8 mouse cellular contexts compared by ENCODE assay signal in the genomic region with DNA sequence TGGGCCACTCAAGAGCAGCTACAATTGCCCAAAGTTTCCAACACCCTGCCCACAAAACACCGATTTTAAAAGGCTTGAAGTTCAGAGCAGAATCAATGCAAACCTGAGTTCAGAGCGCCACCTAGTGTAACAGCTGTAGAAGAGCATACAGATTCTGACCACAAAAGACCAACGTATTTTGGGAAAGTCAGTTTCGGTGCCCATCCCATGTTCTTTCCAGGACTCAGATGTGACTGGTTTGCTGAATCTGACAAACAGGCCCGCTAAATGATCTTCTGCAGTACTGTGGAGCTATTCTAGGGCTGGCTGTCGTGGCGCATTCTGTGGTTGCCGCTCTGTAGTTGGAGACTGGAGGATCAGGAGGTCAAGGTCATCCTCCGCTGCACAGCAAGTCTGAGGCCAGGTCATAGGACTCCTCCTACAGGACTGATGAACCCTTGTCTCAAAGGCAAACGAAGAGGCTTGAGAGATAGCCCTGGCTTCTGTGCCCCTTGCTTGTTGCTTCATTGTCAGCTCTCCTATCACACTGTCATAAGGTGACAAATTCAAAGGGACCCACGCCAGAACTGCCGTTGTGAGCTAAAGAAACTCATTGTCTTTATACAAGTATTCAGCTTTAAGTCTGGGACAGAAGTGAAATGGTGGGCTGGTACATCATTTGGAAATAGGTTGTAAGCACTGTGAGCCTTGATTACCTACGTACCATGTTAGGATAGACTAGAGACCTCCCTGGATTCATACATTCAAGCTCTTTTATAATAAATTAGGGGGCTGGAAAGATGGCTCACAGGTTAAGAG. TPM values are rescaled to one million over a fixed set of nuclear protein-coding genes. Genes with fewer than 3 reads are reported as not detected.
DNase-seq lines count a peak whose midpoint lies in the region; ATAC-seq and TF ChIP-seq lines count a peak whose summit lies in the region.

No protein-coding gene starts in this region.

- H3K9ac ChIP-seq in hindbrain, embryonic 12.5 days, result no peak overlapping the region
- H3K9ac ChIP-seq in limb, embryonic 14.5 days (ENCODE audit: low read depth, low read length, severe bottlenecking), result peak overlapping the region; percentile 21; the same call in 1 of the 2 replicates
- H3K9ac ChIP-seq in midbrain, embryonic 15.5 days, result 0 out of 2 replicates have a peak overlapping the region, but pooled peaks have one; percentile 4

- H3K27ac ChIP-seq in layer of hippocampus, adult 2 months, result peak overlapping the region; percentile 54
- no peak overlapping the region for H3K27ac ChIP-seq in hindbrain, embryonic 12.5 days
- H3K27ac ChIP-seq in limb, embryonic 14.5 days (replicated peaks; ENCODE audit: low read depth, low read length), result no peak overlapping the region
- H3K27ac ChIP-seq in midbrain, embryonic 15.5 days, result no peak overlapping the region

- no peaks in the 10 kb centered on the region for H3K36me3 ChIP-seq in hindbrain, embryonic 12.5 days
- peaks cover 4% of the 10 kb centered on the region for H3K36me3 ChIP-seq in limb, embryonic 14.5 days (ENCODE audit: control insufficient read depth, insufficient read depth, low read length)
- H3K36me3 ChIP-seq in midbrain, embryonic 15.5 days (replicated peaks), result no peaks in the 10 kb centered on the region

- peak; percentile 52 to 77 for DNase-seq in layer of hippocampus, adult 2 months (ENCODE audit: low spot score in 2 of 2)
- no peak for DNase-seq in layer of hippocampus, adult 11-12 months (ENCODE audit: low spot score)
- DNase-seq in adrenal gland, postnatal 14 days, result peak; percentile 83
- DNase-seq in fibroblast of lung, adult 2 months (ENCODE audit: low read depth), result peak; percentile 46
- DNase-seq in limb, embryonic 14.5 days (ENCODE audit: low spot score), result peak; percentile 87
- DNase-seq in telencephalon, adult 2 months (ENCODE audit: low read depth, low spot score), result peak; percentile 45

- H3K27me3 ChIP-seq in hindbrain, embryonic 12.5 days, result no peaks in the 10 kb centered on the region
- no peaks in the 10 kb centered on the region for H3K27me3 ChIP-seq in limb, embryonic 14.5 days (ENCODE audit: control insufficient read depth, insufficient read depth, low read length)
- H3K27me3 ChIP-seq in midbrain, embryonic 15.5 days (replicated peaks), result no peaks in the 10 kb centered on the region

- WGBS in hindbrain, embryonic 12.5 days, result 23% methylated on average over 13 of the region's 13 CpGs
- 28% methylated on average over 13 of the region's 13 CpGs for WGBS in limb, embryonic 14.5 days
- WGBS in midbrain, embryonic 15.5 days, result 20% methylated on average over 13 of the region's 13 CpGs

- no peak for ATAC-seq in hindbrain, embryonic 12.5 days (ENCODE audit: low FRiP score)
- no peak for ATAC-seq in limb, embryonic 14.5 days (ENCODE audit: low FRiP score, low read depth)
- ATAC-seq in midbrain, embryonic 15.5 days (replicated peaks), result no peak

- no peak for TF ChIP-seq POLR2A in limb, embryonic 14.5 days (IDR thresholded peaks at IDR 0.05; ENCODE audit: borderline replicate concordance, extremely low read depth, insufficient read depth, insufficient read length)

- peak overlapping the region; percentile 12; the same call in 1 of the 2 replicates for H3K4me3 ChIP-seq in layer of hippocampus, adult 2 months
- 0 out of 2 replicates have a peak overlapping the region, but pooled peaks have one; percentile 7 for H3K4me3 ChIP-seq in hindbrain, embryonic 12.5 days
- no peak overlapping the region for H3K4me3 ChIP-seq in limb, embryonic 14.5 days (replicated peaks; ENCODE audit: low read length)
- no peak overlapping the region for H3K4me3 ChIP-seq in midbrain, embryonic 15.5 days

- peaks cover 22% of the 10 kb centered on the region for H3K4me1 ChIP-seq in hindbrain, embryonic 12.5 days
- H3K4me1 ChIP-seq in limb, embryonic 14.5 days (ENCODE audit: control insufficient read depth, insufficient read depth, low read length), result peaks cover 14% of the 10 kb centered on the region
- H3K4me1 ChIP-seq in midbrain, embryonic 15.5 days, result peaks cover 24% of the 10 kb centered on the region

- TF ChIP-seq CTCF in layer of hippocampus, adult 2 months (conservative IDR thresholded peaks at IDR 0.05), result peak; percentile 98

- H3K4me2 ChIP-seq in hindbrain, embryonic 12.5 days (replicated peaks), result peak overlapping the region; percentile 42; the same call in 1 of the 2 replicates
- peak overlapping the region; percentile 23; the same call in 1 of the 2 replicates for H3K4me2 ChIP-seq in limb, embryonic 14.5 days (replicated peaks; ENCODE audit: low read depth, low read length, severe bottlenecking)
- peak overlapping the region; percentile 35 for H3K4me2 ChIP-seq in midbrain, embryonic 15.5 days

- H3K9me3 ChIP-seq in hindbrain, embryonic 12.5 days (replicated peaks), result no peaks in the 10 kb centered on the region
- no peaks in the 10 kb centered on the region for H3K9me3 ChIP-seq in limb, embryonic 14.5 days (ENCODE audit: control insufficient read depth, low read length)
- no peaks in the 10 kb centered on the region for H3K9me3 ChIP-seq in midbrain, embryonic 15.5 days

RNA-seq across cellular contexts. Expression of gene Men1, which starts 2.9 kb away (rescaled TPM):
- 10 to 100 TPM; 63.3 to 72.1 TPM for total RNA-seq in layer of hippocampus, adult 2 months (2021)
- total RNA-seq in adrenal gland, postnatal 14 days (2021), result 35.4 and 42.6 TPM in 2 replicates
- 91.5 and 95.8 TPM in 2 replicates for polyA plus RNA-seq in hindbrain, embryonic 12.5 days (2016; fragmentation: Nextera tagmentation; extraction: Ambion mirVana)
- 102 and 117 TPM in 2 replicates for polyA plus RNA-seq in limb, embryonic 14.5 days (2012; rRNA removed)
- 60.4 and 65.6 TPM in 2 replicates for polyA plus RNA-seq in limb, embryonic 14.5 days (2014; fragmentation: Nextera tagmentation; extraction: Ambion mirVana)
- polyA plus RNA-seq in midbrain, embryonic 15.5 days (2015; fragmentation: Nextera tagmentation; extraction: Ambion mirVana), result 79.8 and 85.6 TPM in 2 replicates

RNA-seq across cellular contexts. Expression of gene Map4k2, which starts 9.0 kb away (rescaled TPM):
- total RNA-seq in layer of hippocampus, adult 2 months (2021), result 100 to 1,000 TPM in 1 of 2 experiments, 10 to 100 TPM in 1; 81.9 to 105 TPM
- 39.6 and 70.3 TPM in 2 replicates for total RNA-seq in adrenal gland, postnatal 14 days (2021)
- 15.0 and 16.0 TPM in 2 replicates for polyA plus RNA-seq in hindbrain, embryonic 12.5 days (2016; fragmentation: Nextera tagmentation; extraction: Ambion mirVana)
- 90.4 and 122 TPM in 2 replicates for polyA plus RNA-seq in limb, embryonic 14.5 days (2012; rRNA removed)
- polyA plus RNA-seq in limb, embryonic 14.5 days (2014; fragmentation: Nextera tagmentation; extraction: Ambion mirVana), result 8.8 and 10.5 TPM in 2 replicates
- 20.0 and 21.7 TPM in 2 replicates for polyA plus RNA-seq in midbrain, embryonic 15.5 days (2015; fragmentation: Nextera tagmentation; extraction: Ambion mirVana)

RNA-seq across cellular contexts. Expression of gene Cdc42bpg, which starts 25.7 kb away (rescaled TPM):
- 1 to 10 TPM; 5.0 to 5.6 TPM for total RNA-seq in layer of hippocampus, adult 2 months (2021)
- total RNA-seq in adrenal gland, postnatal 14 days (2021), result 9.9 and 11.5 TPM in 2 replicates
- polyA plus RNA-seq in hindbrain, embryonic 12.5 days (2016; fragmentation: Nextera tagmentation; extraction: Ambion mirVana), result 0.48 and 0.61 TPM in 2 replicates
- polyA plus RNA-seq in limb, embryonic 14.5 days (2012; rRNA removed), result 15.2 and 17.0 TPM in 2 replicates
- 1.4 and 2.0 TPM in 2 replicates for polyA plus RNA-seq in limb, embryonic 14.5 days (2014; fragmentation: Nextera tagmentation; extraction: Ambion mirVana)
- 0.40 and 0.47 TPM in 2 replicates for polyA plus RNA-seq in midbrain, embryonic 15.5 days (2015; fragmentation: Nextera tagmentation; extraction: Ambion mirVana)

RNA-seq across cellular contexts. Expression of gene Sf1, which starts 31.6 kb away (rescaled TPM):
- total RNA-seq in layer of hippocampus, adult 2 months (2021), result 100 to 1,000 TPM; 208 to 222 TPM
- 210 and 223 TPM in 2 replicates for total RNA-seq in adrenal gland, postnatal 14 days (2021)
- 168 and 176 TPM in 2 replicates for polyA plus RNA-seq in hindbrain, embryonic 12.5 days (2016; fragmentation: Nextera tagmentation; extraction: Ambion mirVana)
- 252 and 276 TPM in 2 replicates for polyA plus RNA-seq in limb, embryonic 14.5 days (2012; rRNA removed)
- 149 and 159 TPM in 2 replicates for polyA plus RNA-seq in limb, embryonic 14.5 days (2014; fragmentation: Nextera tagmentation; extraction: Ambion mirVana)
- 112 and 119 TPM in 2 replicates for polyA plus RNA-seq in midbrain, embryonic 15.5 days (2015; fragmentation: Nextera tagmentation; extraction: Ambion mirVana)

RNA-seq across cellular contexts. Expression of gene Pygm, which starts 52.3 kb away (rescaled TPM):
- 10 to 100 TPM; 13.0 to 18.8 TPM for total RNA-seq in layer of hippocampus, adult 2 months (2021)
- total RNA-seq in adrenal gland, postnatal 14 days (2021), result 64.2 and 85.7 TPM in 2 replicates
- 1.8 and 3.9 TPM in 2 replicates for polyA plus RNA-seq in hindbrain, embryonic 12.5 days (2016; fragmentation: Nextera tagmentation; extraction: Ambion mirVana)
- 20.5 and 23.9 TPM in 2 replicates for polyA plus RNA-seq in limb, embryonic 14.5 days (2012; rRNA removed)
- 17.3 and 22.8 TPM in 2 replicates for polyA plus RNA-seq in limb, embryonic 14.5 days (2014; fragmentation: Nextera tagmentation; extraction: Ambion mirVana)
- polyA plus RNA-seq in midbrain, embryonic 15.5 days (2015; fragmentation: Nextera tagmentation; extraction: Ambion mirVana), result 5.9 and 9.5 TPM in 2 replicates

Comparison
In these comparisons a context has a peak if more than half of its experiments do, and no peak if none do; other contexts are left out.
1. H3K4me3 ChIP-seq: peak in layer of hippocampus, adult 2 months (single experiment) and hindbrain, embryonic 12.5 days (single experiment); none in limb, embryonic 14.5 days (single experiment) and midbrain, embryonic 15.5 days (single experiment).
2. Peak in every context shown above with its lines, with median percentiles within 50 percentile points of each other: H3K4me2 ChIP-seq.